Mouse (Mus musculus) limb, embryonic 15.5 days (tissue): ENCODE results near the gene Atad5. TPM values are rescaled to one million over a fixed set of nuclear protein-coding genes. Genes with fewer than 3 reads are reported as not detected.
"Not testable (repeated sequence)": the region's sequence is repeated elsewhere in the genome, so short reads cannot be mapped to it uniquely, and the experiment has no call there.

Source experiments
- ATAC-seq: fragments of 200-750 bp; cut with Nextera tagmentation; 2 replicates; pipeline ENCODE4 v1.8.0; 2017; ENCODE audit warnings: low read depth, moderate TSS enrichment; ENCODE audit not compliant: insufficient number of reproducible peaks, low FRiP score, low TSS enrichment
- H3K27ac ChIP-seq: fragments of 300-500 bp; sonication (generic); 2 replicates; pipeline ENCODE4 v1.5.1; 2015; ENCODE audit warnings: moderate library complexity, mild to moderate bottlenecking, inconsistent platforms
- H3K27me3 ChIP-seq: fragments of 300-500 bp; sonication (generic); 2 replicates; pipeline ENCODE4 v1.6.1; 2015; ENCODE audit warnings: inconsistent platforms
- H3K36me3 ChIP-seq: fragments of 300-500 bp; sonication (generic); 2 replicates; pipeline ENCODE4 v1.6.1; 2015; ENCODE audit warnings: inconsistent platforms
- H3K4me1 ChIP-seq: fragments of 300-500 bp; sonication (generic); 2 replicates; pipeline ENCODE4 v1.6.1; 2015; ENCODE audit warnings: inconsistent platforms
- H3K4me2 ChIP-seq: fragments of 300-500 bp; sonication (generic); 2 replicates; pipeline ENCODE4 v1.6.1; 2015; ENCODE audit warnings: mild to moderate bottlenecking, inconsistent platforms
- H3K4me3 ChIP-seq: fragments of 300-500 bp; sonication (generic); 2 replicates; pipeline ENCODE4 v1.5.1; 2015; ENCODE audit warnings: mild to moderate bottlenecking, inconsistent platforms
- H3K9ac ChIP-seq: fragments of 300-500 bp; sonication (generic); 2 replicates; pipeline ENCODE4 v1.6.1; 2015; ENCODE audit warnings: inconsistent platforms
- H3K9me3 ChIP-seq: fragments of 300-500 bp; sonication (generic); 2 replicates; pipeline ENCODE4 v1.6.1; 2016; ENCODE audit warnings: inconsistent platforms
- WGBS: fragments of 180-500 bp; shearing (Covaris S2); methylation state at CpG from one replicate; pipeline ENCODE4 v1.1.7; 2015; 5-methylcytosine and 5-hydroxymethylcytosine counted together
- polyA plus RNA-seq: library from polyadenylated mRNA; unstranded; fragments of >200 nt; fragmentation: Nextera tagmentation; extraction: Ambion mirVana; gene quantifications from 2 replicates; pipeline ENCODE4 v1.2.1, GENCODE M21; 2015

Gene Atad5
- polyA plus RNA-seq, 1 experiment from 2014 or later: 9.3 TPM

DNA sequence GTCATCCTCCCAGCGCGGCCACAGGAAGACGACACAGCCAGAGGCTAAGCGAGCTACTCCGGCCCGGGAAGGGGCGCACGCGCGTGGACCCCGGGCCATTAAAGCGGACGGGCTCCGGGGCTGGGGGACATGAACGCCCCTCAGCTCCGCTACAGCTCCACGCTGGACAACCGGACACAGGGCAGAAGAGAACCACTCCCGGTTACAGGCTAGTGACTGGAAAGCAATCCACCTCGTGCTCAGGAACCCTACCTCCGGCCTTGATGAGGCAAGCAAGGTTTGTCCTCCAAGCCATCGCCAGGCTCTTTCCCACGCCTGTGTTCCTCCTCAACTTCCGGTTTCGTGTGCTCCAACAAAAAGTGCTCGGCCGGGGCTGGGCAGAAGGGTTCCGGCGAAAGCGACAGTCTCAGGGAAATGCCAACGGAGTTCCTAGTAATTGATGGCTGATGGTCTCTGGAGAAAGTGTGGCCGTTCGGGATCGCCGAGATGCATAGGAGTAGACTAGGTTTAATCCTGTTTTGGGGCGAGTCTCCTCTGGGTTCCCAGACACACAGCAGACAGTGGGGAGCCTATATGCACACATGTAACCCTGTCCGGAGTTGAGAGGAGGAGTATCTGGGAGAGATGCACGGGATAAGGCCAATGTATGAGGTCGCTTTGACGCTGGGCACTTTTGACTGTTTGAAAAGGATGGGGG, 52.8 kb downstream of the Atad5 start, which contains the start of gene Tefm:
Gene Tefm, minus strand, starts transcription at position 351 of the 697 bp plus-strand sequence.
- H3K4me1 ChIP-seq: peaks cover 12% of the 10 kb centered on the region
- WGBS: under 1% methylated on average over 40 of the region's 40 CpGs
- ATAC-seq: peak; percentile 84
- no peaks in the 10 kb centered on the region for H3K9me3 ChIP-seq
- H3K4me2 ChIP-seq: peak within 1 kb of the TSS; percentile 57
- no peaks in the 10 kb centered on the region for H3K27me3 ChIP-seq
- H3K36me3 ChIP-seq: peaks cover 26% of the 10 kb centered on the region
- peak within 1 kb of the TSS; percentile 83 for H3K9ac ChIP-seq
- H3K4me3 ChIP-seq: peak within 1 kb of the TSS; percentile 74
- H3K27ac ChIP-seq: peak within 1 kb of the TSS; percentile 91

GRCm38 (mm10) chr11:80142872-80143271, 53.7 kb downstream of the Atad5 start:
- no peak overlapping the region for H3K9ac ChIP-seq
- no peak for ATAC-seq
- peaks cover 20% of the 10 kb centered on the region for H3K36me3 ChIP-seq
- no peaks in the 10 kb centered on the region for H3K9me3 ChIP-seq
- H3K27me3 ChIP-seq: no peaks in the 10 kb centered on the region
- peaks cover 12% of the 10 kb centered on the region for H3K4me1 ChIP-seq
- H3K4me3 ChIP-seq: peak overlapping the region; percentile 74; the same call in 1 of the 2 replicates
- no peak overlapping the region for H3K27ac ChIP-seq
- H3K4me2 ChIP-seq: peak overlapping the region; percentile 57
- WGBS: 40% methylated on average over 8 of the region's 8 CpGs

- Histone ChIP-seq H3K36me3 (no peaks in the 10 kb centered on the region), H3K9me3 (no peaks in the 10 kb centered on the region), H3K4me2 (no peak overlapping the region), H3K4me1 (peaks cover 11% of the 10 kb centered on the region), H3K4me3 (no peak overlapping the region), H3K27ac (no peak overlapping the region), H3K9ac (no peak overlapping the region), H3K27me3 (no peaks in the 10 kb centered on the region)
- 49% methylated on average over 10 of the region's 10 CpGs for WGBS
- no peak for ATAC-seq
Observed at GRCm38 (mm10) chr11:80145787-80146275, 56.6 kb downstream of the Atad5 start.

GRCm38 (mm10) chr11:80147748-80148147, 58.5 kb downstream of the Atad5 start:
- Histone ChIP-seq H3K9me3 (no peaks in the 10 kb centered on the region), H3K4me3 (no peak overlapping the region), H3K27me3 (peaks cover 8% of the 10 kb centered on the region), H3K4me2 (no peak overlapping the region), H3K9ac (no peak overlapping the region), H3K4me1 (peaks cover 4% of the 10 kb centered on the region; the same call in 1 of the 2 replicates), H3K36me3 (no peaks in the 10 kb centered on the region), H3K27ac (no peak overlapping the region)
- no peak for ATAC-seq
- 73% methylated on average over 6 of the region's 6 CpGs for WGBS

GRCm38 (mm10) chr11:80148313-80148712, 59.1 kb downstream of the Atad5 start:
- peaks cover 13% of the 10 kb centered on the region for H3K27me3 ChIP-seq
- no peak overlapping the region for H3K4me2 ChIP-seq
- no peak overlapping the region for H3K4me3 ChIP-seq
- H3K36me3 ChIP-seq: no peaks in the 10 kb centered on the region
- no peaks in the 10 kb centered on the region for H3K9me3 ChIP-seq
- no peak overlapping the region for H3K27ac ChIP-seq
- H3K9ac ChIP-seq: no peak overlapping the region
- ATAC-seq: no peak
- no peaks in the 10 kb centered on the region for H3K4me1 ChIP-seq
- 28% methylated on average over 1 of the region's 1 CpGs for WGBS

DNA sequence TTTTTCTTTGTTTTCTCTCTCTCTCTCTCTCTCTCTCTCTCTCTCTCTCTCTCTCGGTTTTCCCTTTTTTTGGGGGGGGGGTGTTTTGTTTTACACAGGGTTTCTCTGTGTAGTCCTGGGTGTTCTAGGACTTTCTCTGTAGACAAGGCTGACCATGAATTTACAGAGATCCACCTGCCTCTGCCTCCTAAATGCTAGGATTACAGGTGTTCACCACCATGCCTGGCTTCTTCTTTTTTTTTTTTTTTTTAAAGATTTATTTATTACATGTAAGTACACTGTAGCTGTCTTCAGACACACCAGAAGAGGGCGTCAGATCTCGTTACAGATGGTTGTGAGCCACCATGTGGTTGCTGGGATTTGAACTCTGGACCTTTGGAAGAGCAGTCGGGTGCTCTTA, 59.8 kb downstream of the Atad5 start:
- H3K27me3 ChIP-seq: peaks cover 20% of the 10 kb centered on the region
- not testable (repeated sequence) for H3K9ac ChIP-seq, H3K27ac ChIP-seq, H3K4me2 ChIP-seq, H3K4me3 ChIP-seq, H3K4me1 ChIP-seq, ATAC-seq, H3K9me3 ChIP-seq, H3K36me3 ChIP-seq
- 51% methylated on average over 2 of the region's 4 CpGs for WGBS

DNA sequence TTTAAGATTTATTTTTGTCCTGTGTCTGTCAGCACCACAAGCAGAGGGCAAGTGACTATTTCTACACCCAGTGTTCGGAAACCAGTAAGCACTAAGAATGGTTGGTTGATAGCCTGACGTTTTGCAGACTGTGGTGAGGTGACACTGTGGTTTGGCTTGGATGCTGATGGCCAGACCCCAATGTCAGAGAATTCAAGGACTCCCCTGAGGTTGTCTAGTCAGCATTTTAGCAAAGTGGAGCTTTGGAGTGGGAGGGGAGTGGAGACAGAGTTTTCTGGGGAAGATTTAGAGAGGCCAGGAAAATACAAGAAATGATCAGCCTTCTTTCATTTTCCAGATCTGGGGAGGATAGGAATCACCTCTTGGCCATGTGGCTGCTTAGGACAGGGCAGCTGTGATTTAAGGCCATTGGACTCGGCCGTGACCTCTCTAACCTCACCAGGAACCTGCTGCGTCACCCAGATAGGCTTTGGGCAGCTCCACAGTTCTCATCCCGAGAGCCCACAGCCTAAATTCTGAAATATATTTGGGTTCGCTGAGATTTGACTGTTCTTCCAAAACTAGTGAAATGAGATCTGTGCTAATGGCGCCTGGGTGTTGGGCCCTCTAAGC, 60.3 kb downstream of the Atad5 start:
- Histone ChIP-seq H3K4me3 (no peak overlapping the region), H3K9me3 (no peaks in the 10 kb centered on the region), H3K4me1 (peaks cover 10% of the 10 kb centered on the region), H3K27me3 (peaks cover 25% of the 10 kb centered on the region), H3K9ac (no peak overlapping the region), H3K36me3 (no peaks in the 10 kb centered on the region), H3K27ac (no peak overlapping the region), H3K4me2 (no peak overlapping the region)
- no peak for ATAC-seq
- WGBS: 80% methylated on average over 8 of the region's 8 CpGs

DNA sequence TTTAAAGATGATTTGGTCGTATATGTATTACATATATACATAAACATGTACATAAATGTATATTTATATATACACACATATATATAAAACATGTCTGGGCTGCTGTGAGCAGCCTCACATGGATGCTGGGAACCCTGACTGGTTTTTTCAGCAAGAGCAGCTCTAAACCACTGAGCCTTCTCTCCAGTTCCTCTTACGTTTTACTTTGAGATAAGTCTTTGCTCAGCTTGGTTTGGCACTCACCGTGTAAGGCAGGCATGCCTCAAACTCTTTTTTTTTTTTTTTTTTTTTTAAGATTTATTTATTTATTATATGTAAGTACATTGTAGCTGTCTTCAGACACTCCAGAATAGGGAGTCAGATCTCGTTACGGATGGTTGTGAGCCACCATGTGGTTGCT, 61.4 kb downstream of the Atad5 start:
- Histone ChIP-seq H3K9me3 (no peaks in the 10 kb centered on the region), H3K36me3 (no peaks in the 10 kb centered on the region), H3K4me1 (peaks cover 11% of the 10 kb centered on the region), H3K9ac (no peak overlapping the region), H3K27me3 (peaks cover 36% of the 10 kb centered on the region), H3K4me3 (no peak overlapping the region), H3K27ac (no peak overlapping the region), H3K4me2 (no peak overlapping the region)
- no peak for ATAC-seq
- WGBS: 75% methylated on average over 5 of the region's 5 CpGs

GRCm38 (mm10) chr11:80151541-80151940, 62.3 kb downstream of the Atad5 start:
- H3K4me2 ChIP-seq: no peak overlapping the region
- H3K9ac ChIP-seq: no peak overlapping the region
- ATAC-seq: no peak
- no peak overlapping the region for H3K27ac ChIP-seq
- WGBS: 64% methylated on average over 2 of the region's 2 CpGs
- no peaks in the 10 kb centered on the region for H3K36me3 ChIP-seq
- H3K4me1 ChIP-seq: peaks cover 11% of the 10 kb centered on the region
- peaks cover 43% of the 10 kb centered on the region for H3K27me3 ChIP-seq
- no peak overlapping the region for H3K4me3 ChIP-seq
- H3K9me3 ChIP-seq: no peaks in the 10 kb centered on the region

- Histone ChIP-seq H3K27ac (no peak overlapping the region), H3K4me1 (peaks cover 11% of the 10 kb centered on the region), H3K9ac (no peak overlapping the region), H3K4me3 (no peak overlapping the region), H3K36me3 (no peaks in the 10 kb centered on the region), H3K4me2 (no peak overlapping the region), H3K27me3 (peaks cover 43% of the 10 kb centered on the region), H3K9me3 (no peaks in the 10 kb centered on the region)
- WGBS: 69% methylated on average over 8 of the region's 8 CpGs
- no peak for ATAC-seq
Observed at GRCm38 (mm10) chr11:80152376-80152775, 63.2 kb downstream of the Atad5 start.

DNA sequence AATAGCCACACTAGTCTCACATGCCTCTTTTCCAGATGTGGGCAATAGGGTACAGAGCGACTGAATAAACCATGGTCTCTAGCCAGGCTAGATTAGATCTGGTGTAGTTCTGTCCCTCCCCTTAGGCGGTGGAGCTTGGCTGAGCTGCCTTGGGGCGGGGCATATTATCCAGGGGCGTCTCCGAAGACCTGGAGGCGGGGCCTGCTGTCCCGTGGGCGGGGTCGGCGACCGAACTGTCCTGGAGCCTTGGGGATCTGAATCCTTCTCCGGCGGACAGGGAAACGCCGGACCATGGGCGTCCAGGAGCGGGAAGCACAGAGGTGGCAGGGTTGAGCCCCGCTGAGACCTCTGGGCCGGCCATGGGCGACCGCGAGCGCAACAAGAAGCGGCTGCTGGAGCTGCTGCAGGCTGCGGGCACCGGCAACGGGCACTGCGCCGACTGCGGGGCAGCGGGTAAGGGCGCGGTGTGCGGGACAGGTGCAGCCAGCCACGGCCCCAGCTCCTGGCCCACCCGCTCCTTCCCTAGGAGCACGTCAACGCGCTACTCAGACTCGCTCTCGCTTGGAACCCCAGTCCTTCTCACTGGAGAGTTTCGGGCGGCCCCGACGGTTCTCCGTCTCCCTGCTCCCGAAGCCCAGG, 64.8 kb downstream of the Atad5 start, which contains the start of gene Adap2:
Gene Adap2, plus strand, starts transcription at position 249 of the 639 bp plus-strand sequence.
- 2% methylated on average over 45 of the region's 47 CpGs for WGBS

GRCm38 (mm10) chr11:80154501-80154900, 65.3 kb downstream of the Atad5 start:
- no peaks in the 10 kb centered on the region for H3K9me3 ChIP-seq
- H3K4me3 ChIP-seq: peak overlapping the region; percentile 51
- H3K9ac ChIP-seq: peak overlapping the region; percentile 44; the same call in 1 of the 2 replicates
- peak overlapping the region; percentile 86 for H3K4me2 ChIP-seq
- peaks cover 11% of the 10 kb centered on the region for H3K4me1 ChIP-seq
- no peaks in the 10 kb centered on the region for H3K36me3 ChIP-seq
- ATAC-seq: no peak
- H3K27me3 ChIP-seq: peaks cover 43% of the 10 kb centered on the region
- no peak overlapping the region for H3K27ac ChIP-seq
- 29% methylated on average over 25 of the region's 25 CpGs for WGBS

More for the DNA sequence above, 64.8 kb downstream of the Atad5 start, which contains the start of gene Adap2:
- no peaks in the 10 kb centered on the region for H3K36me3 ChIP-seq
- peaks cover 43% of the 10 kb centered on the region for H3K27me3 ChIP-seq
- no peak within 1 kb of the TSS for H3K27ac ChIP-seq
- H3K9me3 ChIP-seq: no peaks in the 10 kb centered on the region
- peak; percentile 67 for ATAC-seq
- H3K4me1 ChIP-seq: peaks cover 11% of the 10 kb centered on the region
- H3K9ac ChIP-seq: peak within 1 kb of the TSS; percentile 44
- H3K4me3 ChIP-seq: peak within 1 kb of the TSS; percentile 51
- H3K4me2 ChIP-seq: peak within 1 kb of the TSS; percentile 86
